Mouse (Mus musculus) c-Kit-positive CD71-positive TER-119-negative erythroid progenitor cells, embryonic 14.5 days (primary cell): ENCODE data around the gene 1700025F22Rik.
"Not testable (repeated sequence)": the region's sequence is repeated elsewhere in the genome, so short reads cannot be mapped to it uniquely, and the experiment has no call there.

Experiments used
- DNase-seq: peaks from one replicate; pipeline ENCODE4 v3.0.0-alpha.2; 2013; ENCODE audit warnings: low read depth

Gene 1700025F22Rik

DNA sequence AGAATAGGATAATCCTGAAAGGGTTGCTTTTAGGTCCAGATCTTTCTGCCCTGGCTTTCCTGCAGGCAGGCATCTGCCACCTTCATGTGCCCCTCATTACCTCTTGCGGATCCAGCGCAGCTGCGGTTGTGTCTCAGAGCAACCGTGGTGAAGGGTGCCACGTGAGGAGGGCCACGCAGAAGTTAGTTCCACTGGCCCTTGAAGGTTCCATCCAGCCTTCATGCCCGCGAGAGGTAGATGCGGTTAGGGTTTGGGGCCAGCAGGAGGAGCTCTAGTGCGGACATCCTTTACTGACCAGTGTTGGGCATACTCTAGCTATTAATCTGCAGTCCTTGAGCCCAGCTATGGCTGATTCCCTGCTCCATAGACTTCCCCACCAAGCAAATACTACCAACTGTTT, at the start of gene 1700025F22Rik:
Gene 1700025F22Rik, minus strand, starts transcription at position 149 of the 400 bp plus-strand sequence.
- no peak for DNase-seq

DNA sequence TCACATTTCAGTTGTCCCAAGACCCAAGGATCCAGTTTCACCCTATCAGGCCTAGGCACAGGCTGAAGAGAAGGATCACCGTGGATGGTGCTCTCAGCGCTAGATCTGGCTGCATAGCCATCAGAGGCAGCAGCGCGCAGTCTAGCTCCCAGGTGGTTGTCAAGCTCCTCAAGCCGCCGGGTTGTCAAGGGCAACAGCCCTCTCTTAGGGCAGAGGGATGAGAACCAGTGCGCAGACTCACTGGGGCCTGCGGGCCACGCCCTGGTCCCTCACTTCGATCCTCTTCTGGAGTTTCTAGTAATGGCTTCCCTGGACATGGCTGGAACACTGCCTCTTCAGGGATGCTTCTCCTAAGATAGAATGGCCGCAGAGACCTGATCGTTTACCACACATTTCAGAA, 31.4 kb upstream of the 1700025F22Rik start, which contains the start of gene Ms4a13:
Gene Ms4a13, minus strand, starts transcription at position 192 of the 400 bp plus-strand sequence.
- no peak for DNase-seq

DNA sequence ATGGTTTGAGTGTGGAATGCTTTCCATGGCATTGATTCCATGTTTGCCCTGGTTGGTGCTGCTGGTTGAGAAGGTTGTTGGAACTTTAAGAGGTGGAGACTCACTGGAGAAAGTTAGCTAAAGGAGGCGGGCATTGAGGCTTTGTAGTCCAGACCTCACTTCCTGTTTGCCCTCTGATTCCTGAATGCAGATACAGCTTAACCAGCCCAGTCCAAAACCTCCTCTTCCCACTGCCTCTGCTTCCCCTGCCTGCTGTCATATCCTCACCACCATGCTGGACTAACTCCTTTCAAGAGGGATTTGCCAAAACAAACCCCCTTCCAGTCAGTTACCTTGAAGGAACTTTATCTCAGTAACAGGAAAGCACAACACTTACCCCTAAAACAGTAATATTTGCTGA, 27.4 kb upstream of the 1700025F22Rik start:
- DNase-seq = no peak

DNA sequence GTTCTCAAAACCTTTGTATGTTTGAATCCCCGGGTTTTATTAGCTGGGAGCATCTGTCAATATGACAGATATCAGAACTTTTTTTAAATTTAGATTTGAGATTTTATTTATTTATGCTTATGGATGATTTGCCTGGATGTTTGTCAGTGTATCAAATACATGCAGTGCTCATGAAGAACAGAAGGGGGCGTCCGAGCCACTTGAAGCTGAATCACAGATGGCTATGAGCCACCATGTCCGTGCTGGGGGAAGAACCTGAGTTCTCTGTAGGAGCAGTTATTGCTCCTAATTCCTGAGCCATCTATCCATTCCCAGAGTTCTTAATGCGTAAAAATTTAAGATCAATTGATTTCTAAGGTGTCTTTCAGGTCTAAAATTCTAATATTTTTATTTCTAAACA, 19.0 kb upstream of the 1700025F22Rik start:
- no peak for DNase-seq

DNA sequence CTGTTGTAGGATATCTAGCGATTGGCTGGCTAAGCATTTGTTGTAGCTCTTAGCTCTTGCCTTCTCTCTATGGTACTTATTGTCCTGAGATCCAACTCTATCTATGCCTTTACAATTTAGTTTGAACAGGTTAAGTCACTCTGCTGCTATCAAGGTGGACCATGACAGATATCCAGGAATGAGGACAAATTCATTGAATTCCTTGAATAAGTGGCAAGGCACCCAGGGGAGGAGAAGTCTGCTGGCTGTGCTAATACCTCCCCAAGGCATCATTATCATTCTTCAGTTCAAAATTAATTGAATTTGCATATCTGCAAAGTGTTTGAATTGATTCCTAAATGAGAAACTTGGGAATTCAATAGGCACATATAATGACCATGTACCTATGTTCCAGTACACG, 12.3 kb upstream of the 1700025F22Rik start:
- no peak for DNase-seq

DNA sequence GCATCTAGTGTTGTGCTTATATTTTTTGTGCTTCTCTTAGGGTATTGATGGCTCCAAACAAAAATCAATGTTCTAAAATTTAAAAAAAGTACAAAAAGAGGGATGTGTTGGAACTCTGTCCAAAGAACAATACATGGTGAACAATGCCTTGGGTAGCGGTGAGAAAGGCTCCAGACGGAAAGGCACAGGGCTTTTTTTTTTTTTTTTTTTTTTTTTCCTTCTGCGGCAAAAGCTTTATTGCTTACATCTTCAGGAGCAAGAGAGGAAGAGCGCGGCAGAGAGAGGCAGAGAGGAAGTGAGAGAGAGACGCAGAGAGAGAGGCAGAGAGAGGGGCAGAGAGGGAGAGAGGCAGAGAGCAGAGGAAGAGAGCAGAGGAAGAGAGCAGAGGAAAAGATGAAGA, 7.2 kb downstream of the 1700025F22Rik start:
- not testable (repeated sequence) for DNase-seq

DNA sequence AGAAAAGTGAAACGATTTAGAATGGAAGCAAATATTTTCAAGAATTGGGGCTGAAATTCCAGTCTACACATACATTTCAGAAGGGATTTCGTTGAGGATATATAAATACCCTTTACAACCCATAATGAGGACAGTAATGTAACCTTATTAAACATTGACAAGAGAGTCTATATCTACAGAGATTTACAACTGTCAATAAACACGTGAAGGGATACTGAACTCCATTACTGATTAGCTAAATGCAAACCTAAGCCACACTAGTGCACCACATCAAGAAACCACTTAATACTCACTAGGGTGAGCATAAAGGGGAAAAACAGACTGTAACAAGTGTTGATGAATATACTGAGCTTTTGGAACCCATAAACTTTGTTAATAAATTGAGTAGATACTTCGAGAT, 29.8 kb downstream of the 1700025F22Rik start:
- DNase-seq = no peak

DNA sequence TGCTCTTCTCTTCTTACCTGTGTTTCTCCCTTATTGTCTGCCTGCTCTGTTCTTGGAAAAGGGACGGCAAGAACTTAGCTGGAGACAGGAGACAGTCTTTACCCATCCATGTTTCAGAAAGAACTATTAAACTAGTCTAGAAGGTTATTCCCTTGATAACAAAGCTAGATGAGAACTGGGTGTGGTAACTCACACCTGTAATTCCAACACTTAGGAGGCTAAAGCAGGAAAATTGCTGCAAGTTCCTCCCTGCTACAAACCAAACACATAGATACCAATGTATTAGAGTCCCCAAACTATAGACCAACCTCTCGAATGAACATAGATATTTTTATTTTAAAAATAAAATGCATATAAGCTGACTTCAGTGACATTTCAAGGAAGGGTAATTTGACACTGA, 30.3 kb downstream of the 1700025F22Rik start:
- DNase-seq = no peak

DNA sequence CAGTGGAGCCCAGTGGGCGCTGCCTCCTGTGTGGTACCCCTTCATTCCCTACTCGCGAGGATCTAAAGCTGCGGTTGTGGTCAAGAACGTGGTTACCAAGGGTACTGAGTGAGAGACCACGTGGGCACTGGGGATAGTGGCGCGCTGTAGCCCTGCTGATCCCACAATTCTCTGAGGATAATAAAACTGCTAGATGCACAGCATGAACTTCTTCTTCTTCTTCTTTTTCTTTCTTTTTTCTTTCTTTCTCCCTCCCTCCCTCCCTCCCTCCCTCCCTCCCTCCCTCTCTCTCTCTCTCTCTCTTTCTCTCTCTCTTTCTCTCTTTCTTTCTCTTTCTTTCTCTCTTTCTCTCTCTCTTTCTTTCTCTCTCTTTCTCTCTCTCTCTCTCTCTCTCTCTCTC, 34.3 kb downstream of the 1700025F22Rik start, which contains the start of gene 1700017D01Rik:
Gene 1700017D01Rik, minus strand, starts transcription at position 101 of the 400 bp plus-strand sequence.
- not testable (repeated sequence) for DNase-seq

DNA sequence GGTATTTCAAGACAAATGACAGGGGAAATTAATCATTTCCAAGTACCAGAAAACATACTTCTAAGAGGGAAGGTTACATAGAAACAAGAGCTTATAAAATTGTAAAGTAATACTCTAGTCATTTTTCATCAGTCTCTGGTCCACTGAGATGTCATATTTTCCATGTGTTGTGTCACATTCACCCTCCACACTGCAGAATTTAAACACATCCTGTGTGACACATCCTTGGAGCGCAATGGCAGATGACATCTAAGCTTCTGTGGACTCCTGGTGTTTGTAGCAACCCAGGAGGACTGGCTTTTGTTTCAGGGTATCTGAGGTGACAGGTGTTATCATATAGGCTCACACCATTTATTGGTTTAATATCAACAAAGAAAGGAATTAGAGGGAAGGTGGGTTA, 35.4 kb downstream of the 1700025F22Rik start:
- DNase-seq = no peak

DNA sequence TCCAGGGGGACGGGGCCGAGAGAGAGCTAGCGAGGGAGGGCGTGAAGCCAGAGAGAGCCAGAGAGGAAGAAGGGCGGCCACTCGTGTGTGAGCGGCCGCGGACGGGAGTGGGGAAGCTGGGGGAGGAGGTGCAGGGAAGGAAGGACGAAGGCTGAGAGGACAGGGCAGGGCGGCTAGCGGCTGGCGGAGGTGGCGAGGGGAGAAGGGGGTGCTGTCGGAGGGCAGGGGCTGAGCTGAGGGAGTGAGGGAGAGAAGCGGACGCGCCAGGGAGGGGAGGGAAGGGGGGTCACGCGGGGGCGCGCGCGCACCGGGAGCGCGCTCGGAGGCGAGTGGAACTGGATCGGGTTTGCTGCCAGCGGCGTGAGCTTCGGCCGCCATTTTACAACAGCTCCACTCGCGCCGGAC, 44.1 kb downstream of the 1700025F22Rik start:
- not testable (repeated sequence) for DNase-seq

DNA sequence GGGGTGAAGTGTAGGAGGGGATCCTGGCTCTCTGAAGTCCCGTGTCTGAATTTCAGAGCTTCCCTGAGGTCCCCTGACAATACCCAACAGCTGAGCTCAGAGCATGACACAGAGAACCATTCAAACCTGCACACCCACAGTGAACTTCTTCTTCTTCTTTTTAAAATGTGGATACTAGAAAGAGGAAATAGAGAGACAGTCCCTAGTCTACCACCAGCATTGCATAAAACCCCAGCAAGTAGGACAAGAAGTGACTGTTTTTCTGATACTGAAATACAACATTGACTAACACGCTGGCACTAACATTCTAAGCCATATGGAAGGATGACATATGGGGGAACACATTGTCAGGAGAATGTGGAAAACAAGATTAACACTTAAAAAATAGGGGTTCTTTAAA, 45.8 kb downstream of the 1700025F22Rik start:
- no peak for DNase-seq

DNA sequence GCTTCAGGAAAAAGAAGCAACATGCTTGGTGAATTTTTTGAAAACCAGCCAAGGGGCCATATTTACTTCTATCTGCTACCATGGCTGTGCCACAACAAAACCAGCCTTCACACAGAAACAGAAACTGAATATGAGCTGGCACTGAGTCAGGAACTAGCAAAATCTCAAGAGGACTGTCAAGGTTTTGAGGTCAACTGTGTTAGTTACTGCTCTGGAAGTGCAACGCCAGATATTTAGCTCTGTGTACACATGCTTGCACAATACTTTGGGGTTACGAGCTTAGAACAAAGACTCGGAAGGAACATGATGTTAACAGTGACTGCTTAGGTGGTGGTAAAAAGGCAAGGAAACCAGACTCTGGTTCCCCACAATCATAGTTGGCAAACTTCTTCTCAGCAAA, 57.4 kb downstream of the 1700025F22Rik start:
- no peak for DNase-seq

DNA sequence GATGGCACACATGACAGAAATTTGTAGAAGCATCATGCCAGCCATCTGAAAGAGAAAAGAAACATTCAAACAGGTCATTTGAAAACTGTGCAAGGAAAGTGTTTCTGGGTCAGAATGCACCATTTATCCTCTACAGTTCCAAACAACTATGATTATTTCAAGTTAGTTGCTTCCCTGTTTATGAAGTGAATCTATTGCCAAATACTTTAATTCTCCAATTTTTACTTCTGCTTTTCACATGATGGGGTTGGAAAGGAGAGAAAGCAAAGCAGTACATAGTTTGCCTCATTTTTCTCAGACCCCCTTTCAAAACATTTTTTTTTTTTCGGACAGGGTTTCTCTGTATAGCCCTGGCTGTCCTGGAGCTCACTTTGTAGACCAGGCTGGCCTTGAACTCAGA, 63.2 kb downstream of the 1700025F22Rik start:
- no peak for DNase-seq

DNA sequence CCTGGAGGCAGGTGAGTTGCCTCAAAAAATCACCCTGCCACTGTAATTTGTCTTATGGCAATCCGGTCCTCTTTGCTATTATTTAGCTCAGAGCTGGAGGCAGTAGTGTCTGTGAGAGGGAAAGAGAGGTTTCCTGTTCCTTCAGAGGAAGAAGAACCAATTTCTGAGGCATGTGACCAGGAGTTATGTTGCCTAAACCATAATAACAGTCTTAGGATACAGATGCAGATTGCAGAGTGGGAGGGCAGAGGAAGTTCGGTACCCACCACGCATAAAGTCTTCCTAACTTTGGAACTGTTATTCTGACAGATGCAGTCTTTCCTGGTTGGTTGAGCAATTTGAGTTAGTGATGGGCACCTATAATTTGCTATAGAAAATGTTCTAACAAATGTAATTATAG, 66.7 kb downstream of the 1700025F22Rik start:
- no peak for DNase-seq

DNA sequence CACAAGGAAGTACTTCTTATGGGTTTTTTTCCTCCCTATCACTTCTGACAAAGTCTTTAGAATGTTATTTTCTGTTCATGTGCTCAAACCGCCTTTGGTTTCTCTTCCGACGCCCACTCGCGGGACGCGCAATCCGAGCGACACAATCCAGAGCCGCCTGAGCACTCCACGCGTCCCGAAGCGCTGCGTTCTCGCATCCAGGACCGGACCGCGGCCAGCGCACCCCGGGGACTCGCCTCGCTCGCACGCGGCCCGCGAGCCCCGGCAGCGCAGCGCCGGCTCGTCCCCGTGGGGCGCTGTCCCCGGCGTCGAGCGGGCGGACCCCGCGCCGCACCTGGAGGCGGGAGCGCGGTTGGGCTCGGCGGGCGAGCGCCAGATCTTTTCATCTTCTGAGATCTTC, 73.0 kb downstream of the 1700025F22Rik start:
- DNase-seq = not testable (repeated sequence)
